Mouse (Mus musculus) layer of hippocampus, adult 2 months (tissue): Measurements from ENCODE around the gene Smtn. TPM values are rescaled to one million over a fixed set of nuclear protein-coding genes. Genes with fewer than 3 reads are reported as not detected.

Experiments
- DNase-seq, 2 experiments: peaks; one replicate each; pipeline ENCODE4 v3.0.0; 2022; ENCODE audit warnings: low spot score in 2 of 2
- H3K27ac ChIP-seq: fragments of 200-600 bp; 2 replicates; pipeline ENCODE4 v1.8.1; 2022
- H3K4me3 ChIP-seq: fragments of 200-600 bp; 2 replicates; pipeline ENCODE4 v1.8.1; 2022; ENCODE audit warnings: mild to moderate bottlenecking
- CTCF ChIP-seq: fragments of 200-600 bp; conservative IDR thresholded peaks from 2 replicates; pipeline ENCODE4 v1.8.1; 2022; ENCODE audit warnings: antibody characterized with exemption, mild to moderate bottlenecking, moderate library complexity
- total RNA-seq, 2 experiments: library from RNA; stranded (reverse); gene quantifications; 2 replicates each; pipeline ENCODE4 v1.2.3; 2021

Smtn gene
- total RNA-seq, 2 experiments from 2014 or later: 7.4 to 10.3 TPM

DNA sequence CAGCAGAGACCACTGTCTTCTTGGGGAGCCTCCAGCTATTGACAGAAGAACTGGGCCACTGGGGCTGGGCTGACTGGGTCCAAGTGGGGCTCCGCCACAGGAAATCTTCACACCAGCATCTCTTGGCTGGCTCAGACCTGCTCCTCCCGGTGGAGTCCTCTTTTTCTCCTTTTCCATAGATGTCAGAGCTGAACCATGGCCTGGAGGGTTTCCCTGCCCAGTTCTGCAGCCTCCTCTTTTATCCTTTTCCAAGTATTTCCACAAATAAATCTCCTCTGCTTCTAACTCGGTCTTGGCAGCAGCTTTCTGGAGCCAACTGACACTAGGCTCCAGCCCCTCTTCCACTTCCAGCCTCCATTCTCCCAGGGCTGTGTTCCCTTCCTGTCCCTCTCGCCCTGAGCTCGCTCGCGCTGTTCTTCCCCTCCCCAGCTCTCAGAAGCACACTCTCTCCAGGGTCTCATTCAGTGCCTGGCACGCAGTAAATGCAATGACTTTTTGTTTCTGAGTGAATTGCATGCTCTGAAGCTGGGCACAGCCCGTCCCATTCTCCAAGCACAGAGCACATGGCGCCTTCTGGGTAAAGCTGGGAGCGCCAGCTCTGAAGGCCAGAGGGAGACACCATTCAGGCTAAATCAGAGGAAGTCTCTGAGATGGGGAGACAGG lies 56.3 kb downstream of the Smtn start:
- peak overlapping the region; percentile 91 for H3K27ac ChIP-seq
- no peak for TF ChIP-seq CTCF
- no peak overlapping the region; the same call in 1 of the 2 replicates for H3K4me3 ChIP-seq
- peak; percentile 44 to 59 for DNase-seq

DNA sequence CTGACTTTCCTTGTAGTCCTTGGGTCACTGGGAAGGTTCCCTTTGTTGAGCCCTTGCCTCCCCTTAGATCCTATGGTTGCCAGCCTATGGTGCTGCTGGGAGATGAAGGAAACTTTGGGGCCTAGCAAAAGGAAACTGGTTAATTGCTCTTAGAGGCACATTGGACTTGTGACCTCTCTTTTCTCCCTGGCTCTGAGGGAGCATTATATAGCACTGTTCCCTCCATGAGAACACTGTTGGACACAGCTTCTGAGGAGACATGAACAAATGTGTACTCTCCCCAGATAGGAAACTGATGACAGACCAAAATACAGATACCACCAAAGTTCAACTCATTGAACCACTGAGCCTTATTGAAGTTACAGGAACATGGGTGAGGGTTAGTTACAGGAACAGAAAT lies 64.9 kb downstream of the Smtn start:
- no peak for DNase-seq
- Histone ChIP-seq H3K27ac (no peak overlapping the region), H3K4me3 (no peak overlapping the region)
- no peak for TF ChIP-seq CTCF

DNA sequence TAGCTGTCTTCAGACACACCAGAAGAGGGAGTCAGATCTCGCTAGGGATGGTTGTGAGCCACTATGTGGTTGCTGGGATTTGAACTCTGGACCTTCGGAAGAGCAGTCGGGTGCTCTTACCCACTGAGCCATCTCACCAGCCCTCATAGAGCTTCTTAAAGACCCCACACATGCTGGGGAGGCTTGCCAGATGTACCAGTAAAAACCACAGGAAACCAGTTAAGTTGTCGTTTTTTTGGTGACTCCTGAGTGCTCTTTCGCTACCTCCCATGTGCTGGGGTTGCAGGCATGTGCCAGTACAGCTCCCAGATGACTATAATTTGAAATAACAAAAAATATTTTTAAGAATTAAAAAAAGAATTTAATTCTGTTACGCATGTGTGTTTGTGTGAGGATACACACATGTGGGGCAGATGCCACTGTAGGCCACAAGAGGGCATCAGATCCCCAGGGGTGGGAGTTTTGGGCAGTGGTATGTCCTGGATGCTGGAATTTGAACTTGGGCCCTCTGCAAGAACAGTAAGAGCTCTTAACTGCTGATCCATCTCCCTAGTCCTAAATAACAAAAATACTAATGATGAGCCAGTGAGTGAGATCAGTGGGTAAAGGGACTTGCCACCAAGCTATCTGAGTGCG lies 65.8 kb downstream of the Smtn start:
- TF ChIP-seq CTCF: peak; percentile 84
- Histone ChIP-seq H3K27ac (no peak overlapping the region), H3K4me3 (no peak overlapping the region)
- no peak for DNase-seq

DNA sequence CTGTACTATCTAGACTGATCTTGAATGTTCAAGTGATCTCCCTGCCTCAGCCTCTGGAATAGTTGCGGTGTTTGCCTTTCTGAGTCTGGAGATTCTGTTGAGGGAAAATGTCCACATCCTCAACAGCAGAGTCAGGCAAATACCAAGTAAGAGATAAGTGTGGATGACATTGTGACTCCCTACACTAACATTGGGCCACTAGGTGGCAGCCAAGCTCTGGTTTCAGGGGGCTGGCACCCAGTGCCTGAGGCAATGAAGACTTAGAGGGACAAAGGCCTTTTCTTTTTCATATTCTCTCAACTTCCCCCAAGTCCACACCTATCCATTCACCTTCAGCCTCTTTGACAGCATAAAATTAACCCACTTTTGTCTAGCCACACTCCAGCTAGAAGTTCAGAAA lies 67.9 kb downstream of the Smtn start:
- TF ChIP-seq CTCF: peak; percentile 98
- Histone ChIP-seq H3K4me3 (no peak overlapping the region), H3K27ac (no peak overlapping the region)
- DNase-seq: peak; percentile 82 to 90

DNA sequence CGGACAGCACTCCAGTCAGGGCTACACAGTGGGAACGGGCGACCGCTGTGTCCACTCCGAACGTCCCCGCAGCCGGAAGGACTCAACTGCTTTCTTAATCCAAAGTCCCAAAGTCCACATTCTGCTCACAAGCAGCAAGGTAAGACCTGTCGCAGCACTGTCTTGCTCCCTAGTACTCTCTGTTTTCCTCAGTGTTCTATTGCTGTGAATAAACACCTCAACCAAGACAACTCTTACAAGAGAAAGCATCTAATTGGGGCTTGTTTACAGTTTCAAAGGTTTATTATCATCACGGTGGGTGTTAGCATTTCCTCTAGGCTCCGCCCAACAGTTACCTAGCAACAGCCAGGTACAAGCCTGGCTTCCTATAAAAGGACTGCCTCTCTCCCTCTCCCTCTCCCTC lies 69.0 kb downstream of the Smtn start:
- no peak overlapping the region for H3K4me3 ChIP-seq
- no peak overlapping the region for H3K27ac ChIP-seq

More for the DNA sequence above, 69.0 kb downstream of the Smtn start:
- no peak for TF ChIP-seq CTCF
- no peak for DNase-seq

Other genes starting within 250 kb of the Smtn start
- 10 to 100 TPM; 35.9 to 41.5 TPM for gene Pik3ip1, start 210.2 kb downstream of the Smtn start, total RNA-seq
- gene Limk2, start 131.4 kb downstream of the Smtn start, total RNA-seq: 100 to 1,000 TPM in 1 of 2 experiments, 10 to 100 TPM in 1; 97.6 to 117 TPM
- 10 to 100 TPM; 26.6 to 29.1 TPM for gene Rnf185, start 88.2 kb downstream of the Smtn start, total RNA-seq
- 1 to 10 TPM; 2.1 to 2.3 TPM for gene Pla2g3, start 52.3 kb downstream of the Smtn start, total RNA-seq
- 10 to 100 TPM; 87.1 to 97.1 TPM for gene Inpp5j, start 35.8 kb downstream of the Smtn start, total RNA-seq
- 100 to 1,000 TPM; 199 to 202 TPM for gene Selenom, start 25.9 kb downstream of the Smtn start, total RNA-seq
- 10 to 100 TPM; 41.8 to 42.6 TPM for gene Morc2a, start 108.6 kb upstream of the Smtn start, total RNA-seq